Mouse (Mus musculus): ENCODE results near the gene Gm20388. TPM values are rescaled to one million over a fixed set of nuclear protein-coding genes. Genes with fewer than 3 reads are reported as not detected.

The Gm20388 gene
- total RNA-seq, 1 experiment, result 27.0 TPM

- Histone ChIP-seq H3K4me1 (ENCODE audit: control insufficient read depth in 2 of 2, insufficient read depth in 2 of 2, low read length in 2 of 2, poor library complexity in 1 of 2) (no peaks in the 10 kb centered on the region), H3K36me3 (ENCODE audit: control insufficient read depth, insufficient read depth, low read length, poor library complexity, severe bottlenecking) (no peaks in the 10 kb centered on the region), H3K9ac (ENCODE audit: insufficient read depth, low read depth, low read length, poor library complexity, severe bottlenecking) (no peak overlapping the region), H3K4me3 (ENCODE audit: insufficient read depth in 1 of 2, low read depth in 1 of 2, low read length in 2 of 2, poor library complexity in 1 of 2, severe bottlenecking in 1 of 2) (no peak overlapping the region), H3K9me3 (ENCODE audit: control insufficient read depth, insufficient read depth, low read depth, low read length) (no peaks in the 10 kb centered on the region), H3K27ac (ENCODE audit: insufficient read depth, low read depth, low read length, poor library complexity, severe bottlenecking) (no peak overlapping the region)
- in situ Hi-C loops (cut with MboI; ENCODE audit: low sequenced_read_pairs in 2 of 2, unreplicated experiment in 2 of 2), result no loop called here
- no peak for TF ChIP-seq ZC3H11A (IDR thresholded peaks at IDR 0.05; ENCODE audit: borderline replicate concordance, low read depth, low read length)
- DNase-seq (ENCODE audit: low read depth, low spot score), result no peak
Observed at GRCm38 (mm10) chr8:124184507-124184906, 4273.9 kb downstream of the Gm20388 start.

GRCm38 (mm10) chr8:124185081-124185480 is 4274.4 kb downstream of the Gm20388 start:
- no peaks in the 10 kb centered on the region for H3K4me1 ChIP-seq (ENCODE audit: control insufficient read depth in 2 of 2, insufficient read depth in 2 of 2, low read length in 2 of 2, poor library complexity in 1 of 2)
- no peaks in the 10 kb centered on the region for H3K9me3 ChIP-seq (ENCODE audit: control insufficient read depth, insufficient read depth, low read depth, low read length)
- no peak for DNase-seq (ENCODE audit: low read depth, low spot score)
- H3K36me3 ChIP-seq (ENCODE audit: control insufficient read depth, insufficient read depth, low read length, poor library complexity, severe bottlenecking), result no peaks in the 10 kb centered on the region
- H3K4me3 ChIP-seq (ENCODE audit: insufficient read depth in 1 of 2, low read depth in 1 of 2, low read length in 2 of 2, poor library complexity in 1 of 2, severe bottlenecking in 1 of 2), result no peak overlapping the region
- no peak overlapping the region for H3K9ac ChIP-seq (ENCODE audit: insufficient read depth, low read depth, low read length, poor library complexity, severe bottlenecking)
- TF ChIP-seq MAFK (IDR thresholded peaks at IDR 0.05; ENCODE audit: insufficient read depth, low read depth, low read length) (no peak), HCFC1 (IDR thresholded peaks at IDR 0.05; ENCODE audit: borderline replicate concordance, insufficient read depth, low read length) (no peak), ZC3H11A (IDR thresholded peaks at IDR 0.05; ENCODE audit: borderline replicate concordance, low read depth, low read length) (no peak), ZNF384 (IDR thresholded peaks at IDR 0.05; ENCODE audit: low read depth, low read length) (no peak), CHD2 (IDR thresholded peaks at IDR 0.05; ENCODE audit: low read depth, low read length) (no peak)
- in situ Hi-C loops (cut with MboI; ENCODE audit: low sequenced_read_pairs in 2 of 2, unreplicated experiment in 2 of 2), result no loop called here
- H3K27ac ChIP-seq (ENCODE audit: insufficient read depth, low read depth, low read length, poor library complexity, severe bottlenecking), result no peak overlapping the region

- no peaks in the 10 kb centered on the region for H3K9me3 ChIP-seq (ENCODE audit: control insufficient read depth, insufficient read depth, low read depth, low read length)
- no peak overlapping the region for H3K27ac ChIP-seq (ENCODE audit: insufficient read depth, low read depth, low read length, poor library complexity, severe bottlenecking)
- no peak overlapping the region for H3K4me3 ChIP-seq (ENCODE audit: insufficient read depth in 1 of 2, low read depth in 1 of 2, low read length in 2 of 2, poor library complexity in 1 of 2, severe bottlenecking in 1 of 2)
- in situ Hi-C loops (cut with MboI; ENCODE audit: low sequenced_read_pairs in 2 of 2, unreplicated experiment in 2 of 2), result no loop called here
- H3K36me3 ChIP-seq (ENCODE audit: control insufficient read depth, insufficient read depth, low read length, poor library complexity, severe bottlenecking), result no peaks in the 10 kb centered on the region
- no peak for DNase-seq (ENCODE audit: low read depth, low spot score)
- H3K4me1 ChIP-seq (ENCODE audit: control insufficient read depth in 2 of 2, insufficient read depth in 2 of 2, low read length in 2 of 2, poor library complexity in 1 of 2), result no peaks in the 10 kb centered on the region
- H3K9ac ChIP-seq (ENCODE audit: insufficient read depth, low read depth, low read length, poor library complexity, severe bottlenecking), result no peak overlapping the region
- TF ChIP-seq ZC3H11A (IDR thresholded peaks at IDR 0.05; ENCODE audit: borderline replicate concordance, low read depth, low read length), result no peak
- TF ChIP-seq ZNF384 (IDR thresholded peaks at IDR 0.05; ENCODE audit: low read depth, low read length), result no peak
- no peak for TF ChIP-seq HCFC1 (IDR thresholded peaks at IDR 0.05; ENCODE audit: borderline replicate concordance, insufficient read depth, low read length)
- TF ChIP-seq MAFK (IDR thresholded peaks at IDR 0.05; ENCODE audit: insufficient read depth, low read depth, low read length), result no peak
- no peak for TF ChIP-seq CHD2 (IDR thresholded peaks at IDR 0.05; ENCODE audit: low read depth, low read length)
Observed at GRCm38 (mm10) chr8:124190388-124190787, 4279.7 kb downstream of the Gm20388 start.

- no peaks in the 10 kb centered on the region for H3K36me3 ChIP-seq (ENCODE audit: control insufficient read depth, insufficient read depth, low read length, poor library complexity, severe bottlenecking)
- in situ Hi-C loops (cut with MboI; ENCODE audit: low sequenced_read_pairs in 2 of 2, unreplicated experiment in 2 of 2), result no loop called here
- TF ChIP-seq CHD2 (IDR thresholded peaks at IDR 0.05; ENCODE audit: low read depth, low read length), result no peak
- H3K9me3 ChIP-seq (ENCODE audit: control insufficient read depth, insufficient read depth, low read depth, low read length), result no peaks in the 10 kb centered on the region
- H3K4me1 ChIP-seq (ENCODE audit: control insufficient read depth in 2 of 2, insufficient read depth in 2 of 2, low read length in 2 of 2, poor library complexity in 1 of 2), result 0 out of 4 replicates have a peak, but pooled peaks cover 0 to 2% of the 10 kb centered on the region in 2 experiments
- no peak overlapping the region for H3K4me3 ChIP-seq (ENCODE audit: insufficient read depth in 1 of 2, low read depth in 1 of 2, low read length in 2 of 2, poor library complexity in 1 of 2, severe bottlenecking in 1 of 2)
- H3K9ac ChIP-seq (ENCODE audit: insufficient read depth, low read depth, low read length, poor library complexity, severe bottlenecking), result no peak overlapping the region
- H3K27ac ChIP-seq (ENCODE audit: insufficient read depth, low read depth, low read length, poor library complexity, severe bottlenecking), result no peak overlapping the region
- no peak for DNase-seq (ENCODE audit: low read depth, low spot score)
Observed at GRCm38 (mm10) chr8:124192242-124192641, 4281.6 kb downstream of the Gm20388 start.

GRCm38 (mm10) chr8:124192976-124193375 is 4282.3 kb downstream of the Gm20388 start:
- peaks cover 4 to 5% of the 10 kb centered on the region in 2 experiments; a peak in 2 of 4 replicates for H3K4me1 ChIP-seq (ENCODE audit: control insufficient read depth in 2 of 2, insufficient read depth in 2 of 2, low read length in 2 of 2, poor library complexity in 1 of 2)
- no peaks in the 10 kb centered on the region for H3K36me3 ChIP-seq (ENCODE audit: control insufficient read depth, insufficient read depth, low read length, poor library complexity, severe bottlenecking)
- in situ Hi-C loops (cut with MboI; ENCODE audit: low sequenced_read_pairs in 2 of 2, unreplicated experiment in 2 of 2), result no loop called here
- H3K27ac ChIP-seq (ENCODE audit: insufficient read depth, low read depth, low read length, poor library complexity, severe bottlenecking), result no peak overlapping the region
- no peak for DNase-seq (ENCODE audit: low read depth, low spot score)
- no peak for TF ChIP-seq CHD2 (IDR thresholded peaks at IDR 0.05; ENCODE audit: low read depth, low read length)
- no peak for TF ChIP-seq ZC3H11A (IDR thresholded peaks at IDR 0.05; ENCODE audit: borderline replicate concordance, low read depth, low read length)
- TF ChIP-seq MAFK (IDR thresholded peaks at IDR 0.05; ENCODE audit: insufficient read depth, low read depth, low read length), result no peak
- TF ChIP-seq ZNF384 (IDR thresholded peaks at IDR 0.05; ENCODE audit: low read depth, low read length), result no peak
- no peak for TF ChIP-seq HCFC1 (IDR thresholded peaks at IDR 0.05; ENCODE audit: borderline replicate concordance, insufficient read depth, low read length)
- no peak overlapping the region for H3K4me3 ChIP-seq (ENCODE audit: insufficient read depth in 1 of 2, low read depth in 1 of 2, low read length in 2 of 2, poor library complexity in 1 of 2, severe bottlenecking in 1 of 2)
- H3K9me3 ChIP-seq (ENCODE audit: control insufficient read depth, insufficient read depth, low read depth, low read length), result no peaks in the 10 kb centered on the region
- H3K9ac ChIP-seq (ENCODE audit: insufficient read depth, low read depth, low read length, poor library complexity, severe bottlenecking), result no peak overlapping the region
